Mouse (Mus musculus): ENCODE data around the gene Snd1. TPM values are rescaled to one million over a fixed set of nuclear protein-coding genes. Genes with fewer than 3 reads are reported as not detected.

Snd1 gene
- total RNA-seq, 1 experiment = 343 TPM

DNA sequence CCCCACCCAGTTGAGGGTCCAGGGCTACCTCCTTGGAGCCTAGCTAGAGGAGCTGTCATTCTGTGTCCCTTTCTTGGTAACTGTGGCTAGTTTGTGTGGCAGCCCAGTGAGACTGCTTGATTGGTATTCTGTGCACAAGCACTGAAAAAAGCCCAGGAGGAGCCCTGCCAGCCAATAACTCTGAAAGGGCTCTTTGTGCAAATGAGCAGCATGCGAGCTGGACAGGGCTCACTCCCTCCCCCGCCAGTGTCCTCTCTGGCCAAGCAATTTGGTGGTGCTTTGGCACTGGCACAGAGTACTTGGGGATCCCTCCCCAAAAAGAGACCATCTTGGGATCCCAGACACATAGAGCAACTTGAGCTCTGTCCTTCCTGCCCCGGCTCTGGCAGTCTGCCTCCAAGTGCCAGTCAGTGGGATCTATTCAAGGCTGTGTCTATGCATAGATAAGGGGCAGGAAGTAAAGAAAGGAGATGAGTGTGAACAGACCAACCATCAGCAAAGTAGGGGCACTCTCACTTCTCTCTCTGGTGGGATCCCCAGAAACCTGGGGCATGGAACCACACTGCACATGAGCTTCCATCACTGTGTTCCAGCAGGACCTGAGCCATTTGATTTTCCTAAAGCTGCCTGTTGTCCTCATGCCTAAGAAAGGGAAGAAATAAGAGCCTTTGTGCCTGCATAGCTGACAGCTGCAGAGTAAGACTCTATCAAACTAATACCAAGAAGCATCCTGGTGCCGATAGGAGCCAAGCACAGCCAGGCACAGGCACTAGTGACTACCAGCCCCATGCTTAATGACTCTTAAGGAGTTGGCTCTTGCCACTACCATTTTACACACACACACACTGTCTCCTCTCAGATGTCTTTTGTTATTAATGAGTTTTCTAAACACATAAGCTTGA, 367.7 kb downstream of the Snd1 start:
- TF ChIP-seq HCFC1 (IDR thresholded peaks at IDR 0.05; ENCODE audit: borderline replicate concordance, insufficient read depth, low read length) (no peak), CHD2 (IDR thresholded peaks at IDR 0.05; ENCODE audit: low read depth, low read length) (no peak), ZC3H11A (IDR thresholded peaks at IDR 0.05; ENCODE audit: borderline replicate concordance, low read depth, low read length) (no peak), MAFK (IDR thresholded peaks at IDR 0.05; ENCODE audit: insufficient read depth, low read depth, low read length) (no peak), ZNF384 (IDR thresholded peaks at IDR 0.05; ENCODE audit: low read depth, low read length) (no peak)
- Histone ChIP-seq H3K4me3 (ENCODE audit: insufficient read depth in 1 of 2, low read depth in 1 of 2, low read length in 2 of 2, poor library complexity in 1 of 2, severe bottlenecking in 1 of 2) (no peak overlapping the region), H3K9ac (ENCODE audit: insufficient read depth, low read depth, low read length, poor library complexity, severe bottlenecking) (no peak overlapping the region), H3K36me3 (ENCODE audit: control insufficient read depth, insufficient read depth, low read length, poor library complexity, severe bottlenecking) (no peaks in the 10 kb centered on the region), H3K27ac (ENCODE audit: insufficient read depth, low read depth, low read length, poor library complexity, severe bottlenecking) (no peak overlapping the region), H3K9me3 (ENCODE audit: control insufficient read depth, insufficient read depth, low read depth, low read length) (no peaks in the 10 kb centered on the region), H3K4me1 (ENCODE audit: control insufficient read depth in 2 of 2, insufficient read depth in 2 of 2, low read length in 2 of 2, poor library complexity in 1 of 2) (no peaks in the 10 kb centered on the region)
- DNase-seq (ENCODE audit: low read depth, low spot score) = no peak
- in situ Hi-C loops (cut with MboI; ENCODE audit: low sequenced_read_pairs in 2 of 2, unreplicated experiment in 2 of 2) = no loop called here

- no peaks in the 10 kb centered on the region for H3K36me3 ChIP-seq (ENCODE audit: control insufficient read depth, insufficient read depth, low read length, poor library complexity, severe bottlenecking)
- TF ChIP-seq ZNF384 (IDR thresholded peaks at IDR 0.05; ENCODE audit: low read depth, low read length) = no peak
- in situ Hi-C loops (cut with MboI; ENCODE audit: low sequenced_read_pairs in 2 of 2, unreplicated experiment in 2 of 2) = no loop called here
- H3K4me1 ChIP-seq (ENCODE audit: control insufficient read depth in 2 of 2, insufficient read depth in 2 of 2, low read length in 2 of 2, poor library complexity in 1 of 2) = no peaks in the 10 kb centered on the region
- no peaks in the 10 kb centered on the region for H3K9me3 ChIP-seq (ENCODE audit: control insufficient read depth, insufficient read depth, low read depth, low read length)
- no peak overlapping the region for H3K27ac ChIP-seq (ENCODE audit: insufficient read depth, low read depth, low read length, poor library complexity, severe bottlenecking)
- no peak overlapping the region for H3K9ac ChIP-seq (ENCODE audit: insufficient read depth, low read depth, low read length, poor library complexity, severe bottlenecking)
- no peak overlapping the region for H3K4me3 ChIP-seq (ENCODE audit: insufficient read depth in 1 of 2, low read depth in 1 of 2, low read length in 2 of 2, poor library complexity in 1 of 2, severe bottlenecking in 1 of 2)
- DNase-seq (ENCODE audit: low read depth, low spot score) = no peak
Measured at GRCm38 (mm10) chr6:28845610-28846009, 370.7 kb downstream of the Snd1 start.

DNA sequence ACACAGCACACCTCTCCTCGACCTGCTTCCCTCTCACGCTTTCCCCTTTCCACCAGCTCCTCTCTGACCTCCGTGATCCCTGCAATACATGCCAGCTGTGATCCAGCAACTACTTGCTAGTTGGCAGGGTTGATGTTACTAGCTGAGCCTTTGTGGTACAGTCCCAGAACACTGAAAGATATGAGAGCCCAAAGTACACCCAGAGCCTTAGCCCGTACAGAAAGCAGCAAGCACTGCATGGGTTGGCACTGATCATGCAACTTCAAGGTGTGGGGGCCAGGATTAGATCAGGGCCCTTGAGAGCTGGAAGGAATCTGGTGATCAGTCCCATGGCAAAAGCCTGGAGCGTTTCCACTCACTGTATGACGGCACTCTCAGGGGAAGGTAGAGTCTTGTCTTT, 372.7 kb downstream of the Snd1 start:
- DNase-seq (ENCODE audit: low read depth, low spot score) = no peak
- no peak overlapping the region for H3K27ac ChIP-seq (ENCODE audit: insufficient read depth, low read depth, low read length, poor library complexity, severe bottlenecking)
- H3K36me3 ChIP-seq (ENCODE audit: control insufficient read depth, insufficient read depth, low read length, poor library complexity, severe bottlenecking) = peaks cover 2% of the 10 kb centered on the region; the same call in 1 of the 2 replicates
- no peak for TF ChIP-seq MAFK (IDR thresholded peaks at IDR 0.05; ENCODE audit: insufficient read depth, low read depth, low read length)
- no peak for TF ChIP-seq ZC3H11A (IDR thresholded peaks at IDR 0.05; ENCODE audit: borderline replicate concordance, low read depth, low read length)
- TF ChIP-seq CHD2 (IDR thresholded peaks at IDR 0.05; ENCODE audit: low read depth, low read length) = no peak
- no peak for TF ChIP-seq HCFC1 (IDR thresholded peaks at IDR 0.05; ENCODE audit: borderline replicate concordance, insufficient read depth, low read length)
- H3K4me1 ChIP-seq (ENCODE audit: control insufficient read depth in 2 of 2, insufficient read depth in 2 of 2, low read length in 2 of 2, poor library complexity in 1 of 2) = no peaks in the 10 kb centered on the region
- in situ Hi-C loops (cut with MboI; ENCODE audit: low sequenced_read_pairs in 2 of 2, unreplicated experiment in 2 of 2) = no loop called here
- no peak overlapping the region for H3K9ac ChIP-seq (ENCODE audit: insufficient read depth, low read depth, low read length, poor library complexity, severe bottlenecking)
- H3K9me3 ChIP-seq (ENCODE audit: control insufficient read depth, insufficient read depth, low read depth, low read length) = no peaks in the 10 kb centered on the region
- H3K4me3 ChIP-seq (ENCODE audit: insufficient read depth in 1 of 2, low read depth in 1 of 2, low read length in 2 of 2, poor library complexity in 1 of 2, severe bottlenecking in 1 of 2) = no peak overlapping the region

- Histone ChIP-seq H3K9ac (ENCODE audit: insufficient read depth, low read depth, low read length, poor library complexity, severe bottlenecking) (no peak overlapping the region), H3K36me3 (ENCODE audit: control insufficient read depth, insufficient read depth, low read length, poor library complexity, severe bottlenecking) (peaks cover 2% of the 10 kb centered on the region; the same call in 1 of the 2 replicates), H3K4me1 (ENCODE audit: control insufficient read depth in 2 of 2, insufficient read depth in 2 of 2, low read length in 2 of 2, poor library complexity in 1 of 2) (no peaks in the 10 kb centered on the region), H3K9me3 (ENCODE audit: control insufficient read depth, insufficient read depth, low read depth, low read length) (no peaks in the 10 kb centered on the region), H3K4me3 (ENCODE audit: insufficient read depth in 1 of 2, low read depth in 1 of 2, low read length in 2 of 2, poor library complexity in 1 of 2, severe bottlenecking in 1 of 2) (no peak overlapping the region), H3K27ac (ENCODE audit: insufficient read depth, low read depth, low read length, poor library complexity, severe bottlenecking) (no peak overlapping the region)
- in situ Hi-C loops (cut with MboI; ENCODE audit: low sequenced_read_pairs in 2 of 2, unreplicated experiment in 2 of 2) = no loop called here
- DNase-seq (ENCODE audit: low read depth, low spot score) = no peak
- TF ChIP-seq ZC3H11A (IDR thresholded peaks at IDR 0.05; ENCODE audit: borderline replicate concordance, low read depth, low read length) (no peak), HCFC1 (IDR thresholded peaks at IDR 0.05; ENCODE audit: borderline replicate concordance, insufficient read depth, low read length) (no peak), CHD2 (IDR thresholded peaks at IDR 0.05; ENCODE audit: low read depth, low read length) (no peak), MAFK (IDR thresholded peaks at IDR 0.05; ENCODE audit: insufficient read depth, low read depth, low read length) (no peak), ZNF384 (IDR thresholded peaks at IDR 0.05; ENCODE audit: low read depth, low read length) (no peak)
Measured at GRCm38 (mm10) chr6:28848285-28848794, 373.4 kb downstream of the Snd1 start.
